Mouse (Mus musculus) hematopoietic stem cell, adult 5-6 weeks (primary cell): ENCODE measurements around the gene Pard3b. TPM values are rescaled to one million over a fixed set of nuclear protein-coding genes. Genes with fewer than 3 reads are reported as not detected.

Experiments
- ATAC-seq, 2 experiments: fragments of 125-278 bp in 1 of 2; replicated peaks in 1 of 2; 2 replicates each; pipeline ENCODE4 v1.8.0; 2016 to 2017; ENCODE audit warnings: inconsistent platforms in 2 of 2, mild to moderate bottlenecking in 2 of 2, moderate number of reproducible peaks in 2 of 2, low read depth in 1 of 2, moderate TSS enrichment in 1 of 2; ENCODE audit not compliant: low FRiP score in 2 of 2, poor library complexity in 2 of 2, severe bottlenecking in 2 of 2, insufficient read depth in 1 of 2, low TSS enrichment in 1 of 2
- total RNA-seq: library from RNA; stranded (forward); fragments of 172-1452, 232-1000 nt; gene quantifications from 2 replicates; pipeline ENCODE4 v1.2.3, GENCODE M21; 2017

The Pard3b gene
- 15.8 and 17.4 TPM in 2 replicates for total RNA-seq

GRCm38 (mm10) chr1:61638347-61639111, at the start of gene Pard3b:
Gene Pard3b, plus strand, starts transcription at chr1:61638824.
- peak; percentile 63 to 77 for ATAC-seq

- no peak for ATAC-seq
Observed at GRCm38 (mm10) chr1:61616176-61616575, 22.4 kb upstream of the Pard3b start.

GRCm38 (mm10) chr1:61620651-61621050, 18.0 kb upstream of the Pard3b start:
- no peak for ATAC-seq

GRCm38 (mm10) chr1:61629857-61630256, 8.8 kb upstream of the Pard3b start:
- ATAC-seq: no peak

GRCm38 (mm10) chr1:61639114-61640093, 780 bp downstream of the Pard3b start:
- peak; percentile 36 to 46 for ATAC-seq

- ATAC-seq: no peak
Observed at GRCm38 (mm10) chr1:61641880-61642279, 3.3 kb downstream of the Pard3b start.

GRCm38 (mm10) chr1:61645062-61645461, 6.4 kb downstream of the Pard3b start:
- no peak for ATAC-seq

- ATAC-seq: no peak
Observed at GRCm38 (mm10) chr1:61649964-61650363, 11.3 kb downstream of the Pard3b start.

- ATAC-seq: no peak
Observed at GRCm38 (mm10) chr1:61651454-61652271, 13.0 kb downstream of the Pard3b start.

- no peak for ATAC-seq
Observed at GRCm38 (mm10) chr1:61657760-61658159, 19.1 kb downstream of the Pard3b start.

GRCm38 (mm10) chr1:61659931-61660330, 21.3 kb downstream of the Pard3b start:
- ATAC-seq: no peak

GRCm38 (mm10) chr1:61685221-61685814, 46.7 kb downstream of the Pard3b start:
- ATAC-seq: no peak

- ATAC-seq: no peak
Observed at GRCm38 (mm10) chr1:61685921-61686320, 47.3 kb downstream of the Pard3b start.

GRCm38 (mm10) chr1:61688301-61688700, 49.7 kb downstream of the Pard3b start:
- no peak for ATAC-seq

- ATAC-seq: peak in 1 of 2 experiments; percentile 39; a peak in 1 of 4 replicates
Observed at GRCm38 (mm10) chr1:61698462-61699218, 60.0 kb downstream of the Pard3b start.

- ATAC-seq: no peak
Observed at GRCm38 (mm10) chr1:61709812-61710211, 71.2 kb downstream of the Pard3b start.
